Comparison of ENCODE assay signal across 8 mouse cellular contexts in genomic region chr12:112516697-112517337, GRCm38 (mm10). TPM values are rescaled to one million over a fixed set of nuclear protein-coding genes. Genes with fewer than 3 reads are reported as not detected.
DNase-seq lines count a peak whose midpoint lies in the region; ATAC-seq lines count a peak whose summit lies in the region.

Gene Tmem179, minus strand, starts transcription at chr12:112516747.

- WGBS in intestine, embryonic 16.5 days, result 13% methylated on average over 14 of the region's 14 CpGs
- 16% methylated on average over 14 of the region's 14 CpGs for WGBS in liver, embryonic 11.5 days
- 25% methylated on average over 14 of the region's 14 CpGs for WGBS in neural tube, embryonic 11.5 days

- no peak within 1 kb of the TSS for H3K27ac ChIP-seq in intestine, embryonic 16.5 days (ENCODE audit: low read length)
- peak within 1 kb of the TSS; percentile 62 for H3K27ac ChIP-seq in liver, embryonic 11.5 days (ENCODE audit: low read depth, low read length)
- H3K27ac ChIP-seq in neural tube, embryonic 11.5 days (ENCODE audit: low read depth, low read length), result no peak within 1 kb of the TSS

- 0 out of 2 replicates have a peak, but pooled peaks cover 2% of the 10 kb centered on the region for H3K4me1 ChIP-seq in intestine, embryonic 16.5 days (ENCODE audit: control insufficient read depth, insufficient read depth, low read length)
- H3K4me1 ChIP-seq in liver, embryonic 11.5 days (replicated peaks; ENCODE audit: control insufficient read depth, insufficient read depth, low read length), result peaks cover 22% of the 10 kb centered on the region
- peaks cover 5% of the 10 kb centered on the region; the same call in 1 of the 2 replicates for H3K4me1 ChIP-seq in neural tube, embryonic 11.5 days (ENCODE audit: control insufficient read depth, insufficient read depth, low read length)

- no peak within 1 kb of the TSS for H3K4me2 ChIP-seq in intestine, embryonic 16.5 days (ENCODE audit: low read depth, low read length)
- peak within 1 kb of the TSS; percentile 28 for H3K4me2 ChIP-seq in liver, embryonic 11.5 days
- H3K4me2 ChIP-seq in neural tube, embryonic 11.5 days (ENCODE audit: low read depth), result no peak within 1 kb of the TSS

- peak; percentile 93 for DNase-seq in ES-CJ7 (ENCODE audit: low read depth, low spot score)
- peak; percentile 93 for DNase-seq in adrenal gland, postnatal 14 days
- DNase-seq in liver, embryonic 11.5 days (ENCODE audit: low spot score), result peak; percentile 70
- peak; percentile 68 for DNase-seq in neural tube, embryonic 11.5 days (ENCODE audit: low spot score)
- no peak for DNase-seq in cerebellum, postnatal 10 days
- no peak for DNase-seq in gastrocnemius, postnatal 4 days (ENCODE audit: low spot score in 2 of 2)

- no peak within 1 kb of the TSS for H3K9ac ChIP-seq in intestine, embryonic 16.5 days (ENCODE audit: low read depth, low read length)
- no peak within 1 kb of the TSS for H3K9ac ChIP-seq in liver, embryonic 11.5 days (ENCODE audit: low read depth, low read length)
- no peak within 1 kb of the TSS for H3K9ac ChIP-seq in neural tube, embryonic 11.5 days (ENCODE audit: low read length)

- no peak within 1 kb of the TSS for H3K4me3 ChIP-seq in intestine, embryonic 16.5 days (ENCODE audit: low read length)
- H3K4me3 ChIP-seq in liver, embryonic 11.5 days (ENCODE audit: low read depth, low read length), result no peak within 1 kb of the TSS
- no peak within 1 kb of the TSS for H3K4me3 ChIP-seq in neural tube, embryonic 11.5 days (ENCODE audit: low read depth, low read length)

- H3K27me3 ChIP-seq in intestine, embryonic 16.5 days (replicated peaks; ENCODE audit: control insufficient read depth, insufficient read depth, low read length), result no peaks in the 10 kb centered on the region; the same call in 1 of the 2 replicates
- peaks cover 11% of the 10 kb centered on the region for H3K27me3 ChIP-seq in liver, embryonic 11.5 days (replicated peaks; ENCODE audit: control insufficient read depth, insufficient read depth, low read length)
- H3K27me3 ChIP-seq in neural tube, embryonic 11.5 days (ENCODE audit: control insufficient read depth, insufficient read depth, low read length), result peaks cover 1% of the 10 kb centered on the region; the same call in 1 of the 2 replicates

- peak; percentile 33; the same call in 1 of the 2 replicates for ATAC-seq in granulocyte monocyte progenitor cell, adult 5-6 weeks (replicated peaks; ENCODE audit: poor library complexity, severe bottlenecking)
- peak; percentile 72 for ATAC-seq in intestine, embryonic 16.5 days
- ATAC-seq in liver, embryonic 11.5 days (replicated peaks; ENCODE audit: low FRiP score), result peak; percentile 46
- no peak for ATAC-seq in neural tube, embryonic 11.5 days (ENCODE audit: insufficient read depth, low FRiP score, low TSS enrichment)

- no peaks in the 10 kb centered on the region for H3K36me3 ChIP-seq in intestine, embryonic 16.5 days (ENCODE audit: control insufficient read depth, insufficient read depth, low read length)
- no peaks in the 10 kb centered on the region for H3K36me3 ChIP-seq in liver, embryonic 11.5 days (ENCODE audit: control insufficient read depth, insufficient read depth, low read length)
- no peaks in the 10 kb centered on the region for H3K36me3 ChIP-seq in neural tube, embryonic 11.5 days (ENCODE audit: control insufficient read depth, insufficient read depth, low read length)

- H3K9me3 ChIP-seq in intestine, embryonic 16.5 days (ENCODE audit: control insufficient read depth, low read length), result no peaks in the 10 kb centered on the region
- no peaks in the 10 kb centered on the region for H3K9me3 ChIP-seq in liver, embryonic 11.5 days (ENCODE audit: control insufficient read depth, low read length)
- no peaks in the 10 kb centered on the region for H3K9me3 ChIP-seq in neural tube, embryonic 11.5 days (ENCODE audit: control insufficient read depth, low read length)

RNA-seq across cellular contexts. Expression of gene Tmem179, which starts in this region (rescaled TPM):
- total RNA-seq in adrenal gland, postnatal 14 days (2021), result 3.9 and 6.0 TPM in 2 replicates
- not detected in 2 replicates for total RNA-seq in granulocyte monocyte progenitor cell, adult 5-6 weeks (2014; fragmentation: Nextera tagmentation)
- not detected in 2 replicates for total RNA-seq in granulocyte monocyte progenitor cell, adult 5-6 weeks (2017)
- 2.5 and 2.8 TPM in 2 replicates for polyA plus RNA-seq in intestine, embryonic 16.5 days (2015; fragmentation: Nextera tagmentation; extraction: Ambion mirVana)
- 0.70 and 0.71 TPM in 2 replicates for polyA plus RNA-seq in liver, embryonic 11.5 days (2014; fragmentation: Nextera tagmentation; extraction: Ambion mirVana)
- polyA plus RNA-seq in neural tube, embryonic 11.5 days (2014; fragmentation: Nextera tagmentation; extraction: Ambion mirVana), result 5.8 and 8.4 TPM in 2 replicates
- total RNA-seq in gastrocnemius, postnatal 4 days (2021), result under 1 TPM; 0.15 to 0.26 TPM

Comparison
In these comparisons a context has a peak if more than half of its experiments do, and no peak if none do; other contexts are left out.
1. Peak in ATAC-seq in granulocyte monocyte progenitor cell, adult 5-6 weeks; RNA of the gene not detected or under 1 TPM.
2. Peak in DNase-seq, ATAC-seq, H3K27ac ChIP-seq and H3K4me2 ChIP-seq in liver, embryonic 11.5 days; RNA of the gene not detected or under 1 TPM.
3. DNase-seq: peak in ES-CJ7 (single experiment), adrenal gland, postnatal 14 days (single experiment) and neural tube, embryonic 11.5 days (single experiment); none in cerebellum, postnatal 10 days (0 of 2) and gastrocnemius, postnatal 4 days (0 of 2).